Mouse (Mus musculus) left cerebral cortex, adult 2 months (tissue): ENCODE results near the gene Mgat5. TPM values are rescaled to one million over a fixed set of nuclear protein-coding genes. Genes with fewer than 3 reads are reported as not detected.

Source experiments
- DNase-seq, 2 experiments: peaks; one replicate each; pipeline ENCODE4 v3.0.0; 2021 to 2022; ENCODE audit warnings: low spot score in 2 of 2, mixed read lengths in 1 of 2; ENCODE audit errors: extremely low spot score in 1 of 2
- H3K27ac ChIP-seq: fragments of 200-600 bp; 2 replicates; pipeline ENCODE4 v1.8.1; 2022
- H3K4me3 ChIP-seq: fragments of 200-600 bp; 2 replicates; pipeline ENCODE4 v1.8.1; 2022
- CTCF ChIP-seq: fragments of 200-600 bp; IDR thresholded peaks from 2 replicates; pipeline ENCODE4 v1.8.1; 2022; ENCODE audit warnings: antibody characterized with exemption, mild to moderate bottlenecking, moderate library complexity
- intact Hi-C: fragments of 180-260 bp; cut with DNase I; formaldehyde crosslinking; loops from one replicate; pipeline ENCODE4 v1.15.1; 2025
- total RNA-seq, 2 experiments: library from RNA; stranded (reverse); gene quantifications; 2 replicates each; pipeline ENCODE4 v1.2.3; 2021

The Mgat5 gene
- total RNA-seq, 2 experiments from 2014 or later: 78.7 to 79.6 TPM

DNA sequence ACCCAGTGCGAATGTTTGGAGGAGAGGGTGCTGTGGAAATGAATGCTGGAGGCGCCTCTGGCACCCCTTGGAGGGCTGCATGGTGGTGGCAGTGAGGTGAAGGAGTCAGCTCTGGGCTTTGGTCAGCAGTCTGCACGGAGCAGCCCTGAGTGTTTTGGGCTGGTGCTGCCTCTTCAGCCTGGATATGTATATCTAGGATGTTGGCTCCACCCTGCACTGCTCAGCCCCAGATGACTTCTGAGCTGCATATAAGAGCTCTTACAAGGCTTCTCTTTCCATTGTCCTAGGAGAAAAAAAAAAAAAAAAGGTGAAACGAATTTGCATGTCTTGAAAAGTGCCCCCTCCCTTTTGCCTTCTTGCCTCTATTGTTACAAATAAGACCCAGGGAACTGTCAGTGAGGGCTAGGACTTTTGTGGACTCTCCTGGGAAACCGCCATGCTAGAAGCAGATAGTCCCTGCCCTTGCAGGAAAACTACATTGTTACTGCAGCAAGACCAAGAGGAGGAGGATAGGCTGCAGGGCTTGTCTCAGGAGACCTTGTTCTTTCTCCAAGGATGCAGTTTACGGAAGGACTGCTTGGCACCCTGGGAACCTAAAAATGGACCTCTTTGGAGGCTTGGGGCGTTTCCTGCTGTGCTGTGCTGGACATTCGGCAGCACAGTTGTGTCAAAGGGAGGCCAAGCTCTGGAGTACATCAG, 109.0 kb downstream of the Mgat5 start:
- Histone ChIP-seq H3K27ac (no peak overlapping the region), H3K4me3 (no peak overlapping the region)
- no peak for TF ChIP-seq CTCF
- intact Hi-C loops: no loop called here
- no peak for DNase-seq

DNA sequence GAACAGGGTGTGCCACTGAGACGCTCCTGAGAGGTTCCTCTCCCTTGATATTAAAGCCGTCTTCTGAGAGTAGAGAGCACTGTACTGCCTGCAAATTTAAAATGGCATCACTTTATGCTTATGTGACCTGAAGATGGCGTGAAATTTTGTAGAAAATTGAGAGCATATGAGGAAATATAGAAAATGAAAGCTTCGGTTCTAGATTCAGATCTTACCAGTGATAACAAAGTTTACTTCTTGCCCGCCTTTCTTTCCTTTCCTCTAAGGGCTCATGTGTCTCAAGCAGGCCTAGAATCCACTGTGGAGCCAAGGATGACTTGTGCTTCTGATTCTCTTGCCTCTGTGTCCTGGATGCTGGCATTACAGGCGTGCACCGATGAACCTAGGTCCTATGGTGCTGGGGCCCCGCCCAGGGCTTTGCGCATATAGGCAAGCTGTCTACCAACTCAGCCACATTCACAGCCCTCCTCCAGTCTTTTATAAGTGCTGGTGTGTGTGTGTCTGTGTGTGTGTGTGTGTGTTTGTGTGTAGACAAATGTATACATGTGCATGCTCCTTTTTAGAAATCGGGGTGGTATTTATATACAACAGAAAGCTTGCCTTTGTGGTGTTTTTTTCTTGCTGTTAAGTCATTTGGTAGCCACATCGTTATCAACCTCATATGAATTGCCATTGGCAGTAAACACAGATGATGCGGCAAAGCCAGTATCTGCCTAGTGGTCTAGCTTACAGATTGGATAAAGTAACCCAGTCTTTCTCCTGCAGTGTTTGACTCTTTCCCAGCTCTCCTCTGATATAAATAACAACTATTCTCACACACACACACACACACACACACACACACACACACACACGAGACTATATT, 111.2 kb downstream of the Mgat5 start:
- Histone ChIP-seq H3K27ac (no peak overlapping the region), H3K4me3 (no peak overlapping the region)
- DNase-seq: no peak
- no peak for TF ChIP-seq CTCF
- intact Hi-C loops: no loop called here

DNA sequence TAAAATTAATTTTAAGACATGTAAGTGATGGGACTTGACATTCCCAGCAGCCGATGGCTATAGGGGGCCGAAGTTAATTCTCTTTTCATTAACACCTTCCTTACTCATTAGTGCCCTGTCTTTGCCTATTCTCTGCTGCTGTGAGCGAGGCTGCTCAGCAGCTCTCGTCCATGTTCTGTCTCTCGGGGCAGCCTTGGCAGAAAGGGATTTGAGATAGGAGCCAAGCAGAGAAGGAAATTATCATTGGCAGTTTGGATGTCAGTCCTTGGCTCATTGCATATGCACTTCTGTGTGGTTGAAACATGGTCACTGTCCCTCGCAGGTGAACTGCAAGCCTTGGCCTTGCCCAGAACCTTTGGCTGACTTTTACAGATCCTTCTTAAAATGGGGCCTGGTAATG, 111.8 kb downstream of the Mgat5 start:
- no peak overlapping the region for H3K4me3 ChIP-seq
- TF ChIP-seq CTCF: no peak
- intact Hi-C loops: no loop called here
- no peak for DNase-seq
- no peak overlapping the region for H3K27ac ChIP-seq

DNA sequence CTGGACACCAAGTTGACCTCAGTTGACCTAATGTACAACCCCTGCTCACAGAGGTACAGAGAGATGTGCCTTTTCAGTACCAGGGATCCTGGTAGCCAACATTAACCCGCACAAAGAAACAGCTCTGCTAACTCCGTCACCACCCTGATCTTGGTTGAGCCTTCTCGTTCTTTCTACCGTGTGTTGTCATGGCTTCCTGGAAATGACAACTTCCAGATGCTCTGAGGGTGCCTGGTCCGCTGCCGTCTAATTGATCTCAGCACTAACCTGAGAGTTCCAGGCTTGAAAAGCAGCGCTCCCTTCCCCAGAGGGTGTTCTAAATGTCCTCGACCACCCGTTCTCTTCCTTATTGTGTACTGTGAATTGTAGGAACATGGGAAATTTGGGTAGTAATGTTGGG, 112.7 kb downstream of the Mgat5 start:
- intact Hi-C loops: no loop called here
- H3K4me3 ChIP-seq: no peak overlapping the region
- TF ChIP-seq CTCF: no peak
- no peak for DNase-seq
- H3K27ac ChIP-seq: no peak overlapping the region

DNA sequence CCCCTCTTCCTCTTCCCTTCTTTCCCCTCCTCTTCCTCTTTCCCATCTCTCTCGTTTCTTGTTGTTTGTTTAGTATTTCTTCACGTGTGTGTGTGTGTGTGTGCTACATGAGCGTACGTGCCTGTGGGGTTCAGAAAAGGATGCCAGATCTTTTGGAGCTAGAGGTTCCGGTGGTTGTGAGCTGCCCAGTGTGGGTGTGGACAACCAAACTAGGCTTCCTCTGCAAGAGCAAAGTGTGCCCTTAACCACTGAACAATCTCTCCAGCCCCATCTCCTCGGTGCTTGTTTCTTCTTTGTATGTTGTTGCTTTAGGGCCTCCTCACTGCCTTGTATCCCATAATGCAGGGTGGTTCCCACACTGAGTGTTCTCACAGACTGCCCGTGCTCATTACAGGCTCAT, 113.7 kb downstream of the Mgat5 start:
- no peak for DNase-seq
- Histone ChIP-seq H3K4me3 (no peak overlapping the region), H3K27ac (no peak overlapping the region)
- no peak for TF ChIP-seq CTCF
- intact Hi-C loops: no loop called here

DNA sequence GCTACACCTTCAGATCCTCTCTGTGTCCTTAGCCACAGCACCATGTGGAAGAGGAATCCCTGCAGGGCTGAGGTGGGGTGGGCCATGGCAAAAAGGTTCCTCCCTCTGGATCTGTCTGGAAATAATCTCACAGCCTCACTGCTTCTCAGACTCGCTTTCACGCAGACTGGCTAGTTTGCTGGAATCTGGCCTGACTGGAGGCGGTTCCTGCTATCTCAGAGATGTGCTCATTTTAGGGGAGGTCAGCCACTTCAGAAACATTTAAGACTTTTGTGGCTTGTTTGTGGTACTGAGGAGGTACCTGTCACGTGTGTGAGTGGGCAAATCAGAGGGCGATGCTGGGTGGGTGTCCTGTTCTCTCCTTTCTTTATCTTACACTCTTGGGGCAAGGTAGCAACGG, 115.0 kb downstream of the Mgat5 start:
- TF ChIP-seq CTCF: no peak
- no peak for DNase-seq
- Histone ChIP-seq H3K27ac (no peak overlapping the region; the same call in 1 of the 2 replicates), H3K4me3 (no peak overlapping the region)
- intact Hi-C loops: loop anchor here (10.0 kb wide), 1 partner anchor 305 kb away; no protein-coding TSS in a partner anchor

DNA sequence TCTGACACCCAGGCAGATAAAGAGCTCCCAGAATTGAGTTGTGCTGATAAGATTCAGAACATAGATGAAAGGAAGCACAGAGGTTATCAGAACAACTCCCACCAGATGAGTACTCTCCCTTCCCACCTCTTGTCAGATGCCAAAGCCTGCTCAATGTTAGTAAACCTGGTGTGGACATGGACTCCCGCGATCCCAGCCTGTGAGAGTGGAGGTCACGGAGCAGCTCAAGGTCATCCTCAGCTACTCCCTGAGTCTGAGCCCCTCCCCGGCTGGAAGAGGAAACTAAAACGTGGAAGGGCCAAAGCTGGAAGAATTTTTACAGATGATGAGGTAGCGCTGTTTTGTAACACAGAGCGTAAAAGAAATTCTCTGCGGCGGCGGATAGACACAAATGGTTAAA, 116.1 kb downstream of the Mgat5 start:
- intact Hi-C loops: loop anchor here (10.0 kb wide), 1 partner anchor 306 kb away; no protein-coding TSS in a partner anchor

DNA sequence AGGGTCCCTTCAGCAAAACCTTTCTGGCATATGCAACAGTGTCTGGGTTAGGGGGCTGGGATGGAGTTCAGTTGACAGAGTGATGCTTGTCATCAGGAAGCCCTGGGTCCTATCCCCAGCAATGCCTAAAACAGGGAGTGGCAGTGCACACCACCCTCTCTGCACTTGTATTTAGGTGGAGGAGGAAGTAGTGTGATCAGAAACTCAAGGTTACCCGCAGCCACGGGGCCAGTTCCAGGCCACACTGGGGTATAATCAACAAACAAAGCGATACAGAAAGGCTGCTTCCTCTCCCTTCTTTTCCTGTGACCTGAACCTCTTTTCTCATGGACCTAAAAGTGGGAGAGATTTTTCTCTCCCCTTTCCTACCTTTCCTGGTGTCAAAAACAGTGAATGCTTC, 116.8 kb downstream of the Mgat5 start:
- no peak for DNase-seq
- Histone ChIP-seq H3K4me3 (no peak overlapping the region), H3K27ac (no peak overlapping the region)
- TF ChIP-seq CTCF: no peak
- intact Hi-C loops: loop anchor here (10.0 kb wide), 1 partner anchor 307 kb away; no protein-coding TSS in a partner anchor

More for the DNA sequence above, 116.1 kb downstream of the Mgat5 start:
- Histone ChIP-seq H3K27ac (no peak overlapping the region), H3K4me3 (no peak overlapping the region)
- TF ChIP-seq CTCF: no peak
- DNase-seq: no peak

DNA sequence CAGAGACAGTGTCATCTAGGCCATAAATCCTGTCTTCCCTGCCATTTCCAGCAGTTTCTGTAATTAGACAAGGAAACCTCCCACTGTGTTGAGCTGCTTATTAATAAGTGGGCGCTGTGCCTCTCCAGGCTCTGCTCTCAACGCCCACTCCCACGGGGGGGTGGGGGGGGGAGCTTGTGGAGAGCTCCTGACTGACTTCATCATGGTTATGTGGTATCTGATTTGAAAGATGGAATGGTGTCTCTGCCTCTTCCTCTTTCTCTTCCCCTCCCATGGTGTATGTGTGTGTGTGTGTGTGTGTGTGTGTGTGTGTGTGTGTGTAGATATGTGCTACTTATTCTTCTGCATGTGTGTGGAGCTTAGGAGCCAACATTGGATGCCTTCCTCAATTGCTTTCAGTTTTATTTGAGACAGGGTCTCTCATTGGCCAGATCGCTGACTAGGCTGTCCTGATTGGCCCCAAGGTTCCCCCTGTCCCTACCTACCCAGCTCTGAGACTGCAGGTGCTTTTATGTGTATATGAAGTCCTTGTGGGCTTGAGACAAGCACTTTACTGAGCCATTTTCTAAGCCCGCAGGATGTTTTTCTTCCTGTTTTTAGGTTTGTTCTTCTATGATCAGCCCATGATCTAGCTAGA, 117.5 kb downstream of the Mgat5 start:
- H3K27ac ChIP-seq: no peak overlapping the region
- intact Hi-C loops: loop anchor here (10.0 kb wide), 1 partner anchor 307 kb away; no protein-coding TSS in a partner anchor
- DNase-seq: no peak
- H3K4me3 ChIP-seq: no peak overlapping the region
- TF ChIP-seq CTCF: no peak

DNA sequence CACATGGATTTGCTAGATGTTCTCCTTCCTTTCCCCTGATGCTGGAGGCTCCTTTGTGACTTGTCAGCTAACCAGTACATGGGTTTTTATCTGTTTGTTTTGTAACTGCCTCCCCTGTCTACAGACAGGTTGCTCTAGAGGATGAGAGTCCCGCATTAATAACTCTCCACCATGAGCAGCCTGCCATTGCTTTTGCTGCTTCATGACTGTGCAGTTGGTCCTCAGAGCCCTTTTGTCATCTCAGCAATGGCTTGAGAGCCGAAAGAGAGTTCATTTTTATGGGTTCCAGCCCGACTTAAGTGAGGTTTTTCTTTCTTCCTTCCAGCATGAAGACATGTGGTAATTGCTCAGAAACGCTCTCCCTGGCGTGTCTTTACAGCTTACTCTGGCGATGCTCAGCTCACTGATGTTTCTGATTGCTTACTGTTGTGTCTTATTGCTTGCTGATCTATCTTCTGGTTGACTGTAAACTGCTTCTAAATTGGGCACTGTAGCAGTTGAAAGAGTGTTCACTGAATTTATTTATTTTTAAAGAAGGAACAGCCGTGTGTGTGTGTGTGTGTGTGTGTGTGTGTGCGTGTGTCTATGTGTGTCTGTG, 120.9 kb downstream of the Mgat5 start:
- Histone ChIP-seq H3K4me3 (no peak overlapping the region), H3K27ac (no peak overlapping the region)
- intact Hi-C loops: loop anchor here (5.0 to 10.0 kb wide), 2 partner anchors 118 to 311 kb away; partner anchors contain the start of gene Mgat5
- no peak for DNase-seq
- TF ChIP-seq CTCF: no peak

DNA sequence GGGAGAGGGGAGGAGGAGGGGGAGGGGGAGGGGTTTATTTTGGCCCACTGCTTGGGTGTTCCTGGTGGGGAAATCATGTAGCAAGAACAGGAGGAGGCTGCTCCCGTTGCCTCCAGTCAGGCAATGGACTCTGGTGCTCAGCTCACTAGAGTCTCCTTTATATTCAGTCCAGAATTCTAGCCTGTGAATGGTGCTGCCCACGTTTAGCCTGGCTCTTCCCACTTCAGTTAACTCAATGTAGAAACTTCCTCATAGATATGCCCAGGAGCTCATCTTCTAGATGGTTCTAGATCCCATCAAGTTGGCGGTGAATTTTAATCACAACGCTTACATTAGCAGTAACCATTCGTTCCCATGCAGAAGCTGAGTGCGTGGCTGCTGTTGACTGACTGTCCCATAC, 123.0 kb downstream of the Mgat5 start:
- no peak for TF ChIP-seq CTCF
- Histone ChIP-seq H3K27ac (no peak overlapping the region), H3K4me3 (no peak overlapping the region)
- intact Hi-C loops: loop anchor here (5.0 to 10.0 kb wide), 2 partner anchors 120 to 313 kb away; partner anchors contain the start of gene Mgat5
- no peak for DNase-seq
